Mouse (Mus musculus) thymus, adult 2 months (tissue): ENCODE results near the gene Gm42906.

Experiments used
- CTCF ChIP-seq: fragments of 200-500 bp; IDR thresholded peaks from 2 replicates; pipeline ENCODE4 v1.5.1; 2012; ENCODE audit warnings: mild to moderate bottlenecking, control low read depth, low read length, moderate library complexity, borderline replicate concordance; ENCODE audit not compliant: control insufficient read depth, poor library complexity, insufficient read depth; ENCODE audit errors: extremely low read depth
- POLR2A ChIP-seq: fragments of 200-500 bp; IDR thresholded peaks from 2 replicates; pipeline ENCODE4 v1.6.1; 2012; ENCODE audit warnings: mild to moderate bottlenecking, low read length, control low read depth, moderate library complexity; ENCODE audit not compliant: control insufficient read depth, poor library complexity, insufficient read depth; ENCODE audit errors: extremely low read depth

DNA sequence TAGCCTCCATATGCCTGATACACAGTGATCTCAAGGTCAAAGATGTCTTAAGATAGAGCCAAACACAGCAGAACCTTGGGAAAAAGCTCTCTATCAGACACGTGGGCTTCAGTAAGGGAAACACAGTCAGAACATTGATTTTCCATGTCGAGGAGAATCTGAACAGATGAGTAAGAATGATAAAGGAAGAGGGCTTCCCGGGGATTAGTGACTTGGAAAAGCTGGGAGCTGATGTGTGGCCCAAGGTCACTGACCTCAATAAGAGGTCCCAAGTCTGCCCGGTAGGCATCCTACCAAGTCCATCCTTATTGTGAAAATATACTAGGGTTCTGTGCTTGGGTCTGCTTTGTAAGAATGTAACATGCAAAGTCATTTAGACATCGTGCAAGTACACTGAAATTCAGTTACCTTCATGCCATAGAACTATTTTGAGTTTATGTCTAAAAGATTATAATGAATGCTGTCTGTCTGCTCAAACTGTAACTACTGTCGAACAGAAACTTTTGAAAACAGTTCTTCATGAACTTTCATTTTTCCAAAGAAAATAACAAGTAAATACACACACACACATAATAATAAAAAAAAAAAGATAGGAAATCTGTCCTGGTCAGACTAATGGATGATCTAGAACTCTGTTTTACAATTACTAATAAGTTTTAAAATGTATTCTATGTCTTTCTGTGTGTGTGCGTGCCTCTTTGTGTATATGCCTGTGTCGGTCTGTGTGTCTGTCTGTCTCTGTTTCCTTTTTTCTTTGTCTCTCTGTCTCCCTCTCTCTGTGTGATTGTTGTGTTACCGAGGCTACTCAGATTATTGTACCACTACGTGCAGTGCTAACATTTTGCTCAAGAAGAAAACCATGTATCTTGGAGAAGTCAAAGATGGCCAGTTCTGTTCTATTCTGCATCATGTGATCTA, 322.6 kb downstream of the Gm42906 start:
- TF ChIP-seq POLR2A (no peak), CTCF (no peak)
